Mouse (Mus musculus) lung, embryonic 16.5 days (tissue): ENCODE data around the gene March4. TPM values are rescaled to one million over a fixed set of nuclear protein-coding genes. Genes with fewer than 3 reads are reported as not detected.

Experiments used
- ATAC-seq: fragments of 200-750 bp; cut with Nextera tagmentation; 2 replicates; pipeline ENCODE4 v1.8.0; 2017; ENCODE audit warnings: low read depth, mild to moderate bottlenecking, moderate library complexity
- H3K27ac ChIP-seq: fragments of 300-500 bp; sonication (generic); 2 replicates; pipeline ENCODE4 v1.5.1; 2014; ENCODE audit warnings: mild to moderate bottlenecking, control low read depth, low read length
- H3K27me3 ChIP-seq: fragments of 300-500 bp; sonication (generic); 2 replicates; pipeline ENCODE4 v1.6.1; 2014; ENCODE audit warnings: low read depth, low read length, mixed read lengths; ENCODE audit not compliant: control insufficient read depth, insufficient read depth
- H3K36me3 ChIP-seq: fragments of 300-500 bp; sonication (generic); 2 replicates; pipeline ENCODE4 v1.6.1; 2014; ENCODE audit warnings: low read length; ENCODE audit not compliant: control insufficient read depth, insufficient read depth
- H3K4me1 ChIP-seq: fragments of 300-500 bp; sonication (generic); replicated peaks from 2 replicates; pipeline ENCODE4 v1.6.1; 2014; ENCODE audit warnings: low read length, mixed read lengths; ENCODE audit not compliant: control insufficient read depth, insufficient read depth
- H3K4me2 ChIP-seq: fragments of 300-500 bp; sonication (generic); 2 replicates; pipeline ENCODE4 v1.6.1; 2014; ENCODE audit warnings: low read depth, low read length, control low read depth
- H3K4me3 ChIP-seq: fragments of 300-500 bp; sonication (generic); 2 replicates; pipeline ENCODE4 v1.5.1; 2014; ENCODE audit warnings: mild to moderate bottlenecking, low read length, control low read depth
- H3K9ac ChIP-seq: fragments of 300-500 bp; sonication (generic); 2 replicates; pipeline ENCODE4 v1.6.1; 2014; ENCODE audit warnings: low read length, control low read depth
- H3K9me3 ChIP-seq: fragments of 300-500 bp; sonication (generic); 2 replicates; pipeline ENCODE4 v1.6.1; 2016; ENCODE audit warnings: low read length; ENCODE audit not compliant: control insufficient read depth
- WGBS: fragments of 180-500 bp; shearing (Covaris S2); extraction: QIAGEN DNeasy Blood & Tissue Kit; methylation state at CpG from one replicate; pipeline ENCODE4 v1.1.7; 2014; 5-methylcytosine and 5-hydroxymethylcytosine counted together
- polyA plus RNA-seq: library from polyadenylated mRNA; unstranded; fragments of >200 nt; fragmentation: Nextera tagmentation; extraction: Ambion mirVana; gene quantifications from 2 replicates; pipeline ENCODE4 v1.2.1, GENCODE M21; 2015

Gene March4
- polyA plus RNA-seq = 0.03 and 0.10 TPM in 2 replicates

- H3K27me3 ChIP-seq = peaks cover 20% of the 10 kb centered on the region
- H3K9ac ChIP-seq = no peak within 1 kb of the TSS
- under 1% methylated on average over 41 of the region's 41 CpGs for WGBS
- peaks cover 9% of the 10 kb centered on the region for H3K4me1 ChIP-seq
- no peak within 1 kb of the TSS for H3K27ac ChIP-seq
- H3K4me3 ChIP-seq = peak within 1 kb of the TSS; percentile 37
- ATAC-seq = peak; percentile 85
- H3K9me3 ChIP-seq = no peaks in the 10 kb centered on the region
- peak within 1 kb of the TSS; percentile 56 for H3K4me2 ChIP-seq
- no peaks in the 10 kb centered on the region for H3K36me3 ChIP-seq
Measured at GRCm38 (mm10) chr1:72536611-72537351, at the start of gene March4. TSS of gene March4 (minus strand) at chr1:72536930.

GRCm38 (mm10) chr1:72585971-72586875, 49.5 kb upstream of the March4 start:
- no peak for ATAC-seq
- H3K27ac ChIP-seq = no peak overlapping the region

GRCm38 (mm10) chr1:72583906-72584305, 47.2 kb upstream of the March4 start:
- Histone ChIP-seq H3K36me3 (peaks cover 14% of the 10 kb centered on the region), H3K27me3 (no peaks in the 10 kb centered on the region), H3K27ac (no peak overlapping the region), H3K4me3 (peak overlapping the region; percentile 56), H3K4me2 (peak overlapping the region; percentile 56), H3K9me3 (no peaks in the 10 kb centered on the region), H3K9ac (peak overlapping the region; percentile 64), H3K4me1 (peaks cover 9% of the 10 kb centered on the region)
- 58% methylated on average over 4 of the region's 4 CpGs for WGBS
- ATAC-seq = no peak

More at GRCm38 (mm10) chr1:72585971-72586875, 49.5 kb upstream of the March4 start:
- Histone ChIP-seq H3K27me3 (no peaks in the 10 kb centered on the region), H3K9ac (no peak overlapping the region), H3K36me3 (peaks cover 14% of the 10 kb centered on the region), H3K9me3 (no peaks in the 10 kb centered on the region), H3K4me1 (peaks cover 9% of the 10 kb centered on the region), H3K4me2 (no peak overlapping the region), H3K4me3 (no peak overlapping the region)
- WGBS = 89% methylated on average over 17 of the region's 17 CpGs

GRCm38 (mm10) chr1:72582947-72583731, 46.4 kb upstream of the March4 start, which contains the start of gene Smarcal1:
TSS of gene Smarcal1 (plus strand) at chr1:72583251.
- H3K27me3 ChIP-seq = peaks cover 4% of the 10 kb centered on the region; the same call in 1 of the 2 replicates
- peak within 1 kb of the TSS; percentile 56 for H3K4me3 ChIP-seq
- peak; percentile 100 for ATAC-seq
- WGBS = under 1% methylated on average over 25 of the region's 25 CpGs
- H3K4me2 ChIP-seq = peak within 1 kb of the TSS; percentile 60
- H3K36me3 ChIP-seq = peaks cover 14% of the 10 kb centered on the region
- H3K4me1 ChIP-seq = peaks cover 9% of the 10 kb centered on the region
- H3K9me3 ChIP-seq = no peaks in the 10 kb centered on the region
- peak within 1 kb of the TSS; percentile 63 for H3K27ac ChIP-seq
- peak within 1 kb of the TSS; percentile 72 for H3K9ac ChIP-seq

- Histone ChIP-seq H3K9me3 (no peaks in the 10 kb centered on the region), H3K36me3 (no peaks in the 10 kb centered on the region), H3K27ac (no peak overlapping the region), H3K27me3 (peaks cover 5% of the 10 kb centered on the region; the same call in 1 of the 2 replicates), H3K4me1 (0 out of 2 replicates have a peak, but pooled peaks cover 2% of the 10 kb centered on the region), H3K4me3 (no peak overlapping the region), H3K9ac (no peak overlapping the region), H3K4me2 (no peak overlapping the region; the same call in 1 of the 2 replicates)
- WGBS = 10% methylated on average over 4 of the region's 4 CpGs
- ATAC-seq = no peak
Measured at GRCm38 (mm10) chr1:72578806-72579205, 42.1 kb upstream of the March4 start.

- Histone ChIP-seq H3K4me3 (no peak overlapping the region), H3K36me3 (no peaks in the 10 kb centered on the region), H3K27me3 (peaks cover 5% of the 10 kb centered on the region; the same call in 1 of the 2 replicates), H3K4me1 (0 out of 2 replicates have a peak, but pooled peaks cover 2% of the 10 kb centered on the region), H3K4me2 (no peak overlapping the region; the same call in 1 of the 2 replicates), H3K9ac (no peak overlapping the region), H3K9me3 (no peaks in the 10 kb centered on the region), H3K27ac (no peak overlapping the region)
- 35% methylated on average over 15 of the region's 15 CpGs for WGBS
- no peak for ATAC-seq
Measured at GRCm38 (mm10) chr1:72578351-72578750, 41.6 kb upstream of the March4 start.

GRCm38 (mm10) chr1:72577481-72577922, 40.8 kb upstream of the March4 start:
- Histone ChIP-seq H3K9ac (no peak overlapping the region), H3K4me2 (no peak overlapping the region)
- ATAC-seq = no peak

GRCm38 (mm10) chr1:72575121-72575520, 38.4 kb upstream of the March4 start:
- 44% methylated on average over 4 of the region's 4 CpGs for WGBS
- H3K9ac ChIP-seq = no peak overlapping the region
- no peaks in the 10 kb centered on the region for H3K9me3 ChIP-seq
- ATAC-seq = no peak
- H3K4me3 ChIP-seq = no peak overlapping the region
- H3K4me1 ChIP-seq = no peaks in the 10 kb centered on the region
- H3K36me3 ChIP-seq = no peaks in the 10 kb centered on the region
- no peak overlapping the region for H3K4me2 ChIP-seq
- H3K27ac ChIP-seq = no peak overlapping the region
- peaks cover 5% of the 10 kb centered on the region; the same call in 1 of the 2 replicates for H3K27me3 ChIP-seq

More at GRCm38 (mm10) chr1:72577481-72577922, 40.8 kb upstream of the March4 start:
- Histone ChIP-seq H3K36me3 (no peaks in the 10 kb centered on the region), H3K9me3 (no peaks in the 10 kb centered on the region), H3K4me1 (0 out of 2 replicates have a peak, but pooled peaks cover 1% of the 10 kb centered on the region), H3K27me3 (peaks cover 5% of the 10 kb centered on the region; the same call in 1 of the 2 replicates), H3K27ac (no peak overlapping the region), H3K4me3 (no peak overlapping the region)
- WGBS = 13% methylated on average over 12 of the region's 12 CpGs
